Mouse (Mus musculus): ENCODE data around the gene Trim25. TPM values are rescaled to one million over a fixed set of nuclear protein-coding genes. Genes with fewer than 3 reads are reported as not detected.
A peak's percentile ranks its signal among the peaks of the same experiment; 100 is the strongest.

The Trim25 gene
- polyA plus RNA-seq, 1 experiment: 47.3 TPM

GRCm38 (mm10) chr11:89007582-89007981 lies 8.4 kb downstream of the Trim25 start:
- Histone ChIP-seq H3K9me3 (replicated peaks; ENCODE audit: control insufficient read depth, insufficient read depth, low read length, poor library complexity, severe bottlenecking) (peaks cover 11% of the 10 kb centered on the region), H3K36me3 (ENCODE audit: control insufficient read depth, insufficient read depth, low read length, poor library complexity, severe bottlenecking) (peaks cover 61% of the 10 kb centered on the region)

GRCm38 (mm10) chr11:89009066-89009465 lies 9.9 kb downstream of the Trim25 start:
- Histone ChIP-seq H3K4me3 (ENCODE audit: low read depth, low read length) (no peak overlapping the region), H3K27ac (ENCODE audit: insufficient read depth, low read length) (no peak overlapping the region), H3K9me3 (replicated peaks; ENCODE audit: control insufficient read depth, insufficient read depth, low read length, poor library complexity, severe bottlenecking) (peaks cover 11% of the 10 kb centered on the region), H3K4me1 (ENCODE audit: control insufficient read depth, insufficient read depth, low read length) (peaks cover 3% of the 10 kb centered on the region), H3K36me3 (ENCODE audit: control insufficient read depth, insufficient read depth, low read length, poor library complexity, severe bottlenecking) (peaks cover 76% of the 10 kb centered on the region), H3K9ac (ENCODE audit: low read depth, poor library complexity, severe bottlenecking) (no peak overlapping the region), H3K27me3 (ENCODE audit: control insufficient read depth, insufficient read depth, low read length, poor library complexity, severe bottlenecking) (no peaks in the 10 kb centered on the region)
- no peak for TF ChIP-seq EP300 (IDR thresholded peaks at IDR 0.05; ENCODE audit: insufficient read depth, low read depth, low read length)
- no peak for TF ChIP-seq CTCF (IDR thresholded peaks at IDR 0.05; ENCODE audit: low read depth, low read length)
- TF ChIP-seq POLR2A (IDR thresholded peaks at IDR 0.05; ENCODE audit: insufficient read depth, low read length): no peak

More at GRCm38 (mm10) chr11:89007582-89007981, 8.4 kb downstream of the Trim25 start:
- H3K4me3 ChIP-seq (ENCODE audit: low read depth, low read length): no peak overlapping the region
- peaks cover 3% of the 10 kb centered on the region for H3K4me1 ChIP-seq (ENCODE audit: control insufficient read depth, insufficient read depth, low read length)
- H3K9ac ChIP-seq (ENCODE audit: low read depth, poor library complexity, severe bottlenecking): no peak overlapping the region
- no peak overlapping the region for H3K27ac ChIP-seq (ENCODE audit: insufficient read depth, low read length)
- TF ChIP-seq POLR2A (IDR thresholded peaks at IDR 0.05; ENCODE audit: insufficient read depth, low read length): no peak
- TF ChIP-seq CTCF (IDR thresholded peaks at IDR 0.05; ENCODE audit: low read depth, low read length): no peak
- no peak for TF ChIP-seq EP300 (IDR thresholded peaks at IDR 0.05; ENCODE audit: insufficient read depth, low read depth, low read length)
- no peaks in the 10 kb centered on the region for H3K27me3 ChIP-seq (ENCODE audit: control insufficient read depth, insufficient read depth, low read length, poor library complexity, severe bottlenecking)

GRCm38 (mm10) chr11:89009496-89009895 lies 10.3 kb downstream of the Trim25 start:
- no peak overlapping the region for H3K9ac ChIP-seq (ENCODE audit: low read depth, poor library complexity, severe bottlenecking)
- H3K27ac ChIP-seq (ENCODE audit: insufficient read depth, low read length): no peak overlapping the region
- H3K27me3 ChIP-seq (ENCODE audit: control insufficient read depth, insufficient read depth, low read length, poor library complexity, severe bottlenecking): no peaks in the 10 kb centered on the region
- peaks cover 3% of the 10 kb centered on the region for H3K4me1 ChIP-seq (ENCODE audit: control insufficient read depth, insufficient read depth, low read length)
- H3K36me3 ChIP-seq (ENCODE audit: control insufficient read depth, insufficient read depth, low read length, poor library complexity, severe bottlenecking): peaks cover 79% of the 10 kb centered on the region
- TF ChIP-seq POLR2A (IDR thresholded peaks at IDR 0.05; ENCODE audit: insufficient read depth, low read length) (no peak), EP300 (IDR thresholded peaks at IDR 0.05; ENCODE audit: insufficient read depth, low read depth, low read length) (no peak), CTCF (IDR thresholded peaks at IDR 0.05; ENCODE audit: low read depth, low read length) (no peak)
- peaks cover 11% of the 10 kb centered on the region for H3K9me3 ChIP-seq (replicated peaks; ENCODE audit: control insufficient read depth, insufficient read depth, low read length, poor library complexity, severe bottlenecking)
- H3K4me3 ChIP-seq (ENCODE audit: low read depth, low read length): no peak overlapping the region

GRCm38 (mm10) chr11:89012241-89012640 lies 13.1 kb downstream of the Trim25 start:
- Histone ChIP-seq H3K27ac (ENCODE audit: insufficient read depth, low read length) (no peak overlapping the region), H3K27me3 (ENCODE audit: control insufficient read depth, insufficient read depth, low read length, poor library complexity, severe bottlenecking) (no peaks in the 10 kb centered on the region), H3K4me3 (ENCODE audit: low read depth, low read length) (no peak overlapping the region), H3K36me3 (ENCODE audit: control insufficient read depth, insufficient read depth, low read length, poor library complexity, severe bottlenecking) (peaks cover 80% of the 10 kb centered on the region), H3K9ac (ENCODE audit: low read depth, poor library complexity, severe bottlenecking) (no peak overlapping the region), H3K4me1 (ENCODE audit: control insufficient read depth, insufficient read depth, low read length) (no peaks in the 10 kb centered on the region), H3K9me3 (replicated peaks; ENCODE audit: control insufficient read depth, insufficient read depth, low read length, poor library complexity, severe bottlenecking) (peaks cover 11% of the 10 kb centered on the region)
- TF ChIP-seq POLR2A (IDR thresholded peaks at IDR 0.05; ENCODE audit: insufficient read depth, low read length) (no peak), CTCF (IDR thresholded peaks at IDR 0.05; ENCODE audit: low read depth, low read length) (no peak), EP300 (IDR thresholded peaks at IDR 0.05; ENCODE audit: insufficient read depth, low read depth, low read length) (no peak)

GRCm38 (mm10) chr11:89017514-89018182 lies 18.5 kb downstream of the Trim25 start:
- no peak for TF ChIP-seq EP300 (IDR thresholded peaks at IDR 0.05; ENCODE audit: insufficient read depth, low read depth, low read length)
- no peak for TF ChIP-seq POLR2A (IDR thresholded peaks at IDR 0.05; ENCODE audit: insufficient read depth, low read length)
- TF ChIP-seq CTCF (IDR thresholded peaks at IDR 0.05; ENCODE audit: low read depth, low read length): no peak
- Histone ChIP-seq H3K4me1 (ENCODE audit: control insufficient read depth, insufficient read depth, low read length) (peaks cover 14% of the 10 kb centered on the region), H3K9me3 (replicated peaks; ENCODE audit: control insufficient read depth, insufficient read depth, low read length, poor library complexity, severe bottlenecking) (no peaks in the 10 kb centered on the region), H3K27me3 (ENCODE audit: control insufficient read depth, insufficient read depth, low read length, poor library complexity, severe bottlenecking) (no peaks in the 10 kb centered on the region), H3K4me3 (ENCODE audit: low read depth, low read length) (no peak overlapping the region), H3K36me3 (ENCODE audit: control insufficient read depth, insufficient read depth, low read length, poor library complexity, severe bottlenecking) (peaks cover 55% of the 10 kb centered on the region), H3K27ac (ENCODE audit: insufficient read depth, low read length) (no peak overlapping the region), H3K9ac (ENCODE audit: low read depth, poor library complexity, severe bottlenecking) (no peak overlapping the region)

- no peak for TF ChIP-seq POLR2A (IDR thresholded peaks at IDR 0.05; ENCODE audit: insufficient read depth, low read length)
- TF ChIP-seq CTCF (IDR thresholded peaks at IDR 0.05; ENCODE audit: low read depth, low read length): peak; percentile 0
- TF ChIP-seq EP300 (IDR thresholded peaks at IDR 0.05; ENCODE audit: insufficient read depth, low read depth, low read length): peak; percentile 93
- H3K27ac ChIP-seq (ENCODE audit: insufficient read depth, low read length): peak overlapping the region; percentile 78
- H3K9ac ChIP-seq (ENCODE audit: low read depth, poor library complexity, severe bottlenecking): no peak overlapping the region
- no peaks in the 10 kb centered on the region for H3K9me3 ChIP-seq (replicated peaks; ENCODE audit: control insufficient read depth, insufficient read depth, low read length, poor library complexity, severe bottlenecking)
- H3K4me1 ChIP-seq (ENCODE audit: control insufficient read depth, insufficient read depth, low read length): peaks cover 17% of the 10 kb centered on the region
- no peaks in the 10 kb centered on the region for H3K27me3 ChIP-seq (ENCODE audit: control insufficient read depth, insufficient read depth, low read length, poor library complexity, severe bottlenecking)
- no peak overlapping the region for H3K4me3 ChIP-seq (ENCODE audit: low read depth, low read length)
- peaks cover 30% of the 10 kb centered on the region for H3K36me3 ChIP-seq (ENCODE audit: control insufficient read depth, insufficient read depth, low read length, poor library complexity, severe bottlenecking)
Observed at GRCm38 (mm10) chr11:89020681-89021305, 21.6 kb downstream of the Trim25 start.

Measured in ES-Bruce4 (cell line).